Mouse (Mus musculus): Measurements from ENCODE around the gene Tex35.
A peak's percentile ranks its signal among the peaks of the same experiment; 100 is the strongest.

Tex35 gene

GRCm38 (mm10) chr1:157081076-157081804, 27.2 kb downstream of the Tex35 start:
- DNase-seq: no peak

- no peak for DNase-seq
Observed at GRCm38 (mm10) chr1:157080071-157080470, 28.4 kb downstream of the Tex35 start.

GRCm38 (mm10) chr1:157079384-157080025, 29.0 kb downstream of the Tex35 start:
- peak in 1 of 2 experiments; percentile 39 for DNase-seq

- peak; percentile 70 to 90 for DNase-seq
Observed at GRCm38 (mm10) chr1:157076781-157077705, 31.4 kb downstream of the Tex35 start.

- peak; percentile 52 to 83 for DNase-seq
Observed at GRCm38 (mm10) chr1:157076257-157076656, 32.2 kb downstream of the Tex35 start.

- no peak for DNase-seq
Observed at GRCm38 (mm10) chr1:157074937-157075336, 33.5 kb downstream of the Tex35 start.

GRCm38 (mm10) chr1:157074371-157074770, 34.1 kb downstream of the Tex35 start:
- no peak for DNase-seq

GRCm38 (mm10) chr1:157073592-157073991, 34.9 kb downstream of the Tex35 start:
- no peak for DNase-seq

GRCm38 (mm10) chr1:157069181-157069828, 39.2 kb downstream of the Tex35 start:
- DNase-seq: no peak

- DNase-seq: no peak
Observed at GRCm38 (mm10) chr1:157068316-157068715, 40.2 kb downstream of the Tex35 start.

- DNase-seq: no peak
Observed at GRCm38 (mm10) chr1:157065819-157066730, 42.4 kb downstream of the Tex35 start.

GRCm38 (mm10) chr1:157063318-157064115, 45.0 kb downstream of the Tex35 start:
- peak; percentile 50 to 62 for DNase-seq

GRCm38 (mm10) chr1:157062445-157062825, 46.0 kb downstream of the Tex35 start:
- DNase-seq: no peak

GRCm38 (mm10) chr1:157061800-157062444, 46.6 kb downstream of the Tex35 start:
- DNase-seq: no peak

GRCm38 (mm10) chr1:157061170-157061569, 47.3 kb downstream of the Tex35 start:
- DNase-seq: no peak

- no peak for DNase-seq
Observed at GRCm38 (mm10) chr1:157060441-157061135, 47.9 kb downstream of the Tex35 start.

- DNase-seq: no peak
Observed at GRCm38 (mm10) chr1:157055901-157056300, 52.6 kb downstream of the Tex35 start.

- no peak for DNase-seq
Observed at GRCm38 (mm10) chr1:157055288-157055831, 53.1 kb downstream of the Tex35 start.

- DNase-seq: no peak
Observed at GRCm38 (mm10) chr1:157054659-157055058, 53.8 kb downstream of the Tex35 start.
